Mouse (Mus musculus) ES-Bruce4 (cell line): Measurements from ENCODE around the gene Ngp.

ENCODE experiments used
- CTCF ChIP-seq: IDR thresholded peaks from one replicate; pipeline ENCODE4 v1.8.1; 2011; ENCODE audit warnings: low read depth, low read length
- EP300 ChIP-seq: IDR thresholded peaks from 2 replicates; pipeline ENCODE4 v1.6.1; 2011; ENCODE audit warnings: low read depth, low read length; ENCODE audit not compliant: insufficient read depth
- POLR2A ChIP-seq: IDR thresholded peaks from one replicate; pipeline ENCODE4 v1.8.1; 2011; ENCODE audit warnings: low read length; ENCODE audit not compliant: insufficient read depth

DNA sequence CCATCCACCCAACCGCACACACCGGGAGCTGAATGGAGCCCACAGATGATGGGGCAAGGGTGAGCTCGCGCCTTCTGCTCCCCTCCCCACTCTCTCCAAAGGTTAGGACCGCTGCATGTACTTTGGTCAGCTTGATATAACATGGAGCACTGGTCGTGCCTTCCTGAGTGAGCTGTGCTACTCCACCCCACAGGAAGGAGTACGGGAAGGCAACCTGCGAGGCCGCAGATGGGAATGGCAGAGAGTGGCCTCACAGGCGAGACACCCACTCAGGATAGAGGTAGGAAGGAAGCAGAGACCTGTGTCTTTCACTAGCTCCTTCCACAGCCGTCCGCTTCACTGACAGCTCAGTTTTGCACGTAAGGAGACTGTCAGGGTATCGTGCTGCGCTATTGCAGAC lies 28.8 kb downstream of the Ngp start:
- TF ChIP-seq CTCF = no peak
- TF ChIP-seq POLR2A = no peak
- no peak for TF ChIP-seq EP300
